Comparison of ENCODE assay signal across 23 mouse cellular contexts in the genomic region with DNA sequence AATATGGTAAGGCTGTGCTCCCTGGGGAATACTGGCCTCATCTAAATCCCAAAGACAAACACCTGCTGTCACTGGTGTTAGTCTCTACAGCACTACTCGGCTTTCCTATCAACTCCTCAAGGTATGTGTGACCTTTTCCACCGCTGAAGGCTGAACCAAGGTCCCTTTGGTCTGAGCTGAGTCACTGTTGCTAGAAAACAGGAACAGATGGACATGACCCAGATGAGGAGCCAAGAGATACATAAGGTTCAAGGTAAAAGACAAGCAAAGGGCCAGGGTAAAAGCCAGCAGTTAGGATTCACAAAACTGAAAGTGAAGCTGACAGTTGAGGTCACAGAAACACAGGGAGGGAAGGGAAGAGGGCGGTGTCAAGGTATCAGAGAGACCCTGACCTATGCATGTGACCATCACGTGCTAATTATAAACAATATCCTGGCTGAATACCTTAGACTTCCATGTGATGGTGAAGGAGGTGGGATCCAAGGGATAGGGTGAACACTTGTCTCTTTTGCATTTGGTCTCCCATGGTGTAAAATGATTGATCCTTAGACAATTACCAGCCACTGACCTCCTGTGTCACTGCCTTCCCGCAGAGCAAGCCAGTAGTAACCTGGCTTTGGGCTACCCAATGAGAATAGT.
DNase-seq lines count a peak whose midpoint lies in the region; ATAC-seq and TF ChIP-seq lines count a peak whose summit lies in the region.
"Had no signal": no experiment of that assay in that cellular context is flagged by ENCODE, and none has a peak within 500 bp of the region (broad histone marks: within the 10 kb centered on the region; RNA-seq: fewer than 3 reads in every experiment).

No protein-coding gene starts in this region.

- 0 out of 2 replicates have a peak overlapping the region, but pooled peaks have one; percentile 2 for H3K27ac ChIP-seq in hindbrain, embryonic 13.5 days
- no peak overlapping the region for H3K27ac ChIP-seq in hindbrain, embryonic 16.5 days (ENCODE audit: low read depth, low read length)
- H3K27ac ChIP-seq in ES-E14 (ENCODE audit: insufficient read depth, low read depth, low read length, poor library complexity, severe bottlenecking) = no peak overlapping the region
- H3K27ac ChIP-seq: embryonic facial prominence, embryonic 15.5 days; heart, embryonic 10.5 days; kidney, postnatal 0 days; left cerebral cortex, adult 2 months; liver, embryonic 14.5 days; neural tube, embryonic 13.5 days had no signal

- H3K4me1 ChIP-seq in hindbrain, embryonic 13.5 days (replicated peaks) = peaks cover 9% of the 10 kb centered on the region
- H3K4me1 ChIP-seq in hindbrain, embryonic 16.5 days (ENCODE audit: control insufficient read depth, insufficient read depth, low read depth, low read length) = no peaks in the 10 kb centered on the region
- H3K4me1 ChIP-seq in ES-E14 (ENCODE audit: control insufficient read depth in 2 of 2, insufficient read depth in 2 of 2, low read length in 2 of 2, poor library complexity in 1 of 2) = peaks cover 0 to 5% of the 10 kb centered on the region in 2 experiments; a peak in 2 of 4 replicates
- H3K4me1 ChIP-seq: megakaryocyte, embryonic 14.5 days had no signal

- H3K36me3 ChIP-seq in hindbrain, embryonic 13.5 days = no peaks in the 10 kb centered on the region
- no peaks in the 10 kb centered on the region for H3K36me3 ChIP-seq in hindbrain, embryonic 16.5 days (ENCODE audit: control insufficient read depth, insufficient read depth, low read length)
- no peaks in the 10 kb centered on the region for H3K36me3 ChIP-seq in ES-E14 (ENCODE audit: control insufficient read depth, insufficient read depth, low read length, poor library complexity, severe bottlenecking)
- H3K36me3 ChIP-seq: embryonic facial prominence, embryonic 15.5 days; heart, embryonic 10.5 days; neural tube, embryonic 13.5 days had no signal

- no peak overlapping the region for H3K4me2 ChIP-seq in hindbrain, embryonic 13.5 days
- no peak overlapping the region for H3K4me2 ChIP-seq in hindbrain, embryonic 16.5 days (ENCODE audit: low read length)
- H3K4me2 ChIP-seq: embryonic facial prominence, embryonic 15.5 days; lung, embryonic 14.5 days; neural tube, embryonic 13.5 days had no signal

- 0 out of 2 replicates have a peak, but pooled peaks have one; percentile 31 for ATAC-seq in cerebellum, adult (ENCODE audit: insufficient number of reproducible peaks, low FRiP score, low TSS enrichment)
- no peak for ATAC-seq in hindbrain, embryonic 13.5 days (ENCODE audit: low FRiP score)
- ATAC-seq in hindbrain, embryonic 16.5 days = no peak
- ATAC-seq: inflammation-experienced regulatory T-cells, adult 6 months; midbrain, embryonic 16.5 days had no signal

- 0 out of 2 replicates have a peak, but pooled peaks cover 11% of the 10 kb centered on the region for H3K27me3 ChIP-seq in hindbrain, embryonic 13.5 days
- no peaks in the 10 kb centered on the region for H3K27me3 ChIP-seq in hindbrain, embryonic 16.5 days (replicated peaks; ENCODE audit: control insufficient read depth, insufficient read depth, low read length)
- H3K27me3 ChIP-seq: embryonic facial prominence, embryonic 15.5 days; megakaryocyte, embryonic 14.5 days; neural tube, embryonic 13.5 days had no signal

- no peak for DNase-seq in cerebellum, postnatal 4 days (ENCODE audit: low spot score in 2 of 2)
- DNase-seq in ES-E14 (ENCODE audit: low read depth, low spot score) (peak; percentile 15), liver (no peak)
- DNase-seq in brain, adult 2 months (ENCODE audit: low read depth, low spot score) = peak; percentile 45
- DNase-seq: heart, postnatal 4 days; kidney, adult 2 months; layer of hippocampus, adult 9-11 months; lung, embryonic 14.5 days; lung, postnatal 36 days; thymus, postnatal 14 days had no signal

- in situ Hi-C loops in ES-E14 (cut with MboI; ENCODE audit: low sequenced_read_pairs in 2 of 2, unreplicated experiment in 2 of 2) = loop anchor here in 1 of 2 experiments (25.0 kb wide), 1 partner anchor 296 kb away; no protein-coding TSS in a partner anchor

- no peak overlapping the region for H3K9ac ChIP-seq in hindbrain, embryonic 13.5 days
- no peak overlapping the region for H3K9ac ChIP-seq in hindbrain, embryonic 16.5 days (ENCODE audit: low read depth, low read length)
- H3K9ac ChIP-seq in ES-E14 (ENCODE audit: insufficient read depth, low read depth, low read length, poor library complexity, severe bottlenecking) = no peak overlapping the region
- H3K9ac ChIP-seq: embryonic facial prominence, embryonic 15.5 days; liver, embryonic 14.5 days; lung, embryonic 14.5 days; neural tube, embryonic 13.5 days had no signal

- H3K4me3 ChIP-seq in hindbrain, embryonic 13.5 days = no peak overlapping the region
- no peak overlapping the region for H3K4me3 ChIP-seq in hindbrain, embryonic 16.5 days (ENCODE audit: low read length)
- H3K4me3 ChIP-seq in ES-E14 (ENCODE audit: insufficient read depth in 1 of 2, low read depth in 1 of 2, low read length in 2 of 2, poor library complexity in 1 of 2, severe bottlenecking in 1 of 2) = no peak overlapping the region
- H3K4me3 ChIP-seq: embryonic facial prominence, embryonic 15.5 days; heart, embryonic 10.5 days; left cerebral cortex, adult 2 months; megakaryocyte, embryonic 14.5 days; myocyte; neural tube, embryonic 13.5 days had no signal

- WGBS in hindbrain, embryonic 13.5 days = 67% methylated on average over 5 of the region's 5 CpGs
- WGBS in hindbrain, embryonic 16.5 days = 69% methylated on average over 5 of the region's 5 CpGs

- H3K9me3 ChIP-seq in hindbrain, embryonic 13.5 days = no peaks in the 10 kb centered on the region
- H3K9me3 ChIP-seq in hindbrain, embryonic 16.5 days (ENCODE audit: control insufficient read depth, low read length) = no peaks in the 10 kb centered on the region
- no peaks in the 10 kb centered on the region for H3K9me3 ChIP-seq in ES-E14 (ENCODE audit: control insufficient read depth, insufficient read depth, low read depth, low read length)
- H3K9me3 ChIP-seq: embryonic facial prominence, embryonic 15.5 days; heart, embryonic 10.5 days; neural tube, embryonic 13.5 days had no signal

TF ChIP-seq in ES-E14, 5 proteins besides CTCF, POLR2A, EP300 and RAD21:
- TF ChIP-seq ZNF384 (IDR thresholded peaks at IDR 0.05; ENCODE audit: low read depth, low read length) (no peak), HCFC1 (IDR thresholded peaks at IDR 0.05; ENCODE audit: borderline replicate concordance, insufficient read depth, low read length) (no peak), ZC3H11A (IDR thresholded peaks at IDR 0.05; ENCODE audit: borderline replicate concordance, low read depth, low read length) (no peak), MAFK (IDR thresholded peaks at IDR 0.05; ENCODE audit: insufficient read depth, low read depth, low read length) (peak; percentile 89), CHD2 (IDR thresholded peaks at IDR 0.05; ENCODE audit: low read depth, low read length) (no peak)

Comparison
In these comparisons a context has a peak if more than half of its experiments do, and no peak if none do; other contexts are left out.
1. DNase-seq: peak in ES-E14 (single experiment) and brain, adult 2 months (single experiment); none in cerebellum, postnatal 4 days (0 of 2) and liver (single experiment).